Mouse (Mus musculus): ENCODE results near the gene Smyd3. TPM values are rescaled to one million over a fixed set of nuclear protein-coding genes. Genes with fewer than 3 reads are reported as not detected.

Gene Smyd3
- polyA plus RNA-seq, 1 experiment from 2014 or later, result 5.8 TPM

DNA sequence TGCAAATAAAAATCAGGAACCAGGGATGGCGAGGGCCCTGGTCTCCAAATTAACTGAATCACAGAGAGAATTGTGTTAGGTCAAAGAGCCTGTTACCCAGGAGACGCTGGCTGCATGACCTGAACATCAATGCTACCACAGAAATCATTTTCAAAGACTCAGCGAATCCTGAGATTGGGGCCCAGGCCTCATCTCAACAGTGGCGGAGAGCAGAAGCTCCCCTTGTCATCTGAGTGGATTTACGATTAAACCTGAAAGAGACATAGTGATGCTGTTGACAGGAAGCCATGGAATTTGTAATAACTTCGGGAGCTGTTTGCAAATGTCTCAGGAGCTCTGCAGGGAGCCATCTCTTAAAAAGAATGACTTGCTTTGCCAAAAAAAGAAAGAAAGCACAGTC is 355.9 kb downstream of the Smyd3 start:
- 61% methylated on average over 6 of the region's 6 CpGs for WGBS
- H3K4me1 ChIP-seq (ENCODE audit: insufficient read depth, low read depth, low read length), result no peaks in the 10 kb centered on the region
- H3K4me2 ChIP-seq (replicated peaks; ENCODE audit: low read depth, low read length), result no peak overlapping the region
- TF ChIP-seq EP300 (IDR thresholded peaks at IDR 0.05) (no peak), CTCF (IDR thresholded peaks at IDR 0.05) (no peak)
- no peaks in the 10 kb centered on the region for H3K27me3 ChIP-seq (replicated peaks; ENCODE audit: insufficient read depth, low read length)
- H3K36me3 ChIP-seq (ENCODE audit: insufficient read depth, low read length), result no peaks in the 10 kb centered on the region
- H3K9me3 ChIP-seq (ENCODE audit: low read length), result no peaks in the 10 kb centered on the region
- H3K9ac ChIP-seq (replicated peaks; ENCODE audit: low read depth), result no peak overlapping the region
- DNase-seq (ENCODE audit: low spot score) (no peak), ATAC-seq (no peak)
- no peak overlapping the region for H3K27ac ChIP-seq (ENCODE audit: low read length)
- no peak overlapping the region for H3K4me3 ChIP-seq (ENCODE audit: low read depth, low read length)

- Histone ChIP-seq H3K36me3 (ENCODE audit: insufficient read depth, low read length) (no peaks in the 10 kb centered on the region), H3K4me3 (ENCODE audit: low read depth, low read length) (no peak overlapping the region), H3K4me1 (ENCODE audit: insufficient read depth, low read depth, low read length) (no peaks in the 10 kb centered on the region), H3K27me3 (replicated peaks; ENCODE audit: insufficient read depth, low read length) (no peaks in the 10 kb centered on the region), H3K27ac (ENCODE audit: low read length) (no peak overlapping the region), H3K4me2 (replicated peaks; ENCODE audit: low read depth, low read length) (no peak overlapping the region), H3K9me3 (ENCODE audit: low read length) (no peaks in the 10 kb centered on the region), H3K9ac (replicated peaks; ENCODE audit: low read depth) (no peak overlapping the region)
- ATAC-seq (no peak), DNase-seq (ENCODE audit: low spot score) (no peak)
- TF ChIP-seq EP300 (IDR thresholded peaks at IDR 0.05), result no peak
- no peak for TF ChIP-seq CTCF (IDR thresholded peaks at IDR 0.05)
- 78% methylated on average over 3 of the region's 3 CpGs for WGBS
Measured at GRCm38 (mm10) chr1:179160697-179161096, 357.1 kb downstream of the Smyd3 start.

GRCm38 (mm10) chr1:179152376-179152775 is 365.5 kb downstream of the Smyd3 start:
- no peak for ATAC-seq
- H3K27ac ChIP-seq (ENCODE audit: low read length), result no peak overlapping the region

DNA sequence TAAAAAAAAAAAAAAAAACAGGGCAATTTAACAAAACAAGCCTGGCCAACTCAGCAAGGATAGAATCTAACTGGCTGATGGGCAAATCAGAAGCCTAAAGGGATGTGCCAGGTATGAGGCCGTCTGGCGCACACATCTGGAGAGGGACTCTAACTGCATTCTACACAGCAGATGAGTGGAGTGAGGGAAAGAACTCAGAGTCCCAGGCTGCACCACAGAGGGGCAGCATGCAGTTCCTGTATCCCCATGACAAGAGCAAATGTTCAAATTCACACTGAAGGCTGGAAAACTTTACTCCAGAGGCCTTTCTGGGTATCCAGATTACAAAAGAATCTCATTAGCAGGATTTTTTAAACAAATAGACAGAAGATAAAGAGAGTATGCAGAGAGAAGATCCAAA is 366.6 kb downstream of the Smyd3 start:
- Histone ChIP-seq H3K9me3 (ENCODE audit: low read length) (no peaks in the 10 kb centered on the region), H3K9ac (replicated peaks; ENCODE audit: low read depth) (no peak overlapping the region), H3K4me2 (replicated peaks; ENCODE audit: low read depth, low read length) (no peak overlapping the region), H3K4me3 (ENCODE audit: low read depth, low read length) (no peak overlapping the region), H3K36me3 (ENCODE audit: insufficient read depth, low read length) (no peaks in the 10 kb centered on the region), H3K27me3 (replicated peaks; ENCODE audit: insufficient read depth, low read length) (no peaks in the 10 kb centered on the region), H3K27ac (ENCODE audit: low read length) (no peak overlapping the region), H3K4me1 (ENCODE audit: insufficient read depth, low read depth, low read length) (no peaks in the 10 kb centered on the region)
- WGBS, result 73% methylated on average over 2 of the region's 2 CpGs
- ATAC-seq (no peak), DNase-seq (ENCODE audit: low spot score) (no peak)
- TF ChIP-seq CTCF (IDR thresholded peaks at IDR 0.05) (no peak), EP300 (IDR thresholded peaks at IDR 0.05) (no peak)

More at GRCm38 (mm10) chr1:179152376-179152775, 365.5 kb downstream of the Smyd3 start:
- H3K9ac ChIP-seq (replicated peaks; ENCODE audit: low read depth), result no peak overlapping the region
- TF ChIP-seq CTCF (IDR thresholded peaks at IDR 0.05) (no peak), EP300 (IDR thresholded peaks at IDR 0.05) (no peak)
- H3K9me3 ChIP-seq (ENCODE audit: low read length), result no peaks in the 10 kb centered on the region
- 55% methylated on average over 9 of the region's 9 CpGs for WGBS
- H3K4me3 ChIP-seq (ENCODE audit: low read depth, low read length), result no peak overlapping the region
- no peaks in the 10 kb centered on the region for H3K4me1 ChIP-seq (ENCODE audit: insufficient read depth, low read depth, low read length)
- no peak for DNase-seq (ENCODE audit: low spot score)
- H3K36me3 ChIP-seq (ENCODE audit: insufficient read depth, low read length), result no peaks in the 10 kb centered on the region
- H3K27me3 ChIP-seq (replicated peaks; ENCODE audit: insufficient read depth, low read length), result no peaks in the 10 kb centered on the region
- H3K4me2 ChIP-seq (replicated peaks; ENCODE audit: low read depth, low read length), result no peak overlapping the region

GRCm38 (mm10) chr1:179149468-179150140 is 368.2 kb downstream of the Smyd3 start:
- Histone ChIP-seq H3K4me2 (replicated peaks; ENCODE audit: low read depth, low read length) (no peak overlapping the region), H3K4me1 (ENCODE audit: insufficient read depth, low read depth, low read length) (no peaks in the 10 kb centered on the region), H3K27me3 (replicated peaks; ENCODE audit: insufficient read depth, low read length) (no peaks in the 10 kb centered on the region), H3K9me3 (ENCODE audit: low read length) (no peaks in the 10 kb centered on the region), H3K27ac (ENCODE audit: low read length) (no peak overlapping the region), H3K4me3 (ENCODE audit: low read depth, low read length) (no peak overlapping the region), H3K9ac (replicated peaks; ENCODE audit: low read depth) (no peak overlapping the region), H3K36me3 (ENCODE audit: insufficient read depth, low read length) (no peaks in the 10 kb centered on the region)
- ATAC-seq (no peak), DNase-seq (ENCODE audit: low spot score) (no peak)
- WGBS, result 47% methylated on average over 5 of the region's 5 CpGs
- TF ChIP-seq CTCF (IDR thresholded peaks at IDR 0.05), result no peak
- TF ChIP-seq EP300 (IDR thresholded peaks at IDR 0.05), result no peak

- no peaks in the 10 kb centered on the region for H3K9me3 ChIP-seq (ENCODE audit: low read length)
- no peak overlapping the region for H3K9ac ChIP-seq (replicated peaks; ENCODE audit: low read depth)
- H3K27me3 ChIP-seq (replicated peaks; ENCODE audit: insufficient read depth, low read length), result no peaks in the 10 kb centered on the region
- H3K36me3 ChIP-seq (ENCODE audit: insufficient read depth, low read length), result no peaks in the 10 kb centered on the region
- H3K4me3 ChIP-seq (ENCODE audit: low read depth, low read length), result no peak overlapping the region
- no peaks in the 10 kb centered on the region for H3K4me1 ChIP-seq (ENCODE audit: insufficient read depth, low read depth, low read length)
- DNase-seq (ENCODE audit: low spot score) (no peak), ATAC-seq (no peak)
- no peak overlapping the region for H3K4me2 ChIP-seq (replicated peaks; ENCODE audit: low read depth, low read length)
- TF ChIP-seq CTCF (IDR thresholded peaks at IDR 0.05) (no peak), EP300 (IDR thresholded peaks at IDR 0.05) (no peak)
- WGBS, result 69% methylated on average over 9 of the region's 9 CpGs
- H3K27ac ChIP-seq (ENCODE audit: low read length), result no peak overlapping the region
Measured at GRCm38 (mm10) chr1:179146730-179147167, 371.1 kb downstream of the Smyd3 start.
